Mouse (Mus musculus) limb, embryonic 10.5 days (tissue): ENCODE data around the gene Olfr73. TPM values are rescaled to one million over a fixed set of nuclear protein-coding genes. Genes with fewer than 3 reads are reported as not detected.
"Not testable (repeated sequence)": the region's sequence is repeated elsewhere in the genome, so short reads cannot be mapped to it uniquely, and the experiment has no call there.

Source experiments
- DNase-seq: peaks from one replicate; pipeline ENCODE4 v3.0.0-alpha.2; 2017; ENCODE audit warnings: low spot score
- H3K27ac ChIP-seq: fragments of 300-500 bp; sonication (generic); 2 replicates; pipeline ENCODE4 v1.5.1; 2016; ENCODE audit warnings: mild to moderate bottlenecking
- H3K27me3 ChIP-seq: fragments of 300-500 bp; sonication (generic); 2 replicates; pipeline ENCODE4 v1.6.1; 2016; ENCODE audit warnings: low read depth, mild to moderate bottlenecking; ENCODE audit not compliant: poor library complexity, severe bottlenecking
- H3K36me3 ChIP-seq: fragments of 300-500 bp; sonication (generic); 2 replicates; pipeline ENCODE4 v1.6.1; 2016; ENCODE audit warnings: mild to moderate bottlenecking, moderate library complexity
- H3K4me1 ChIP-seq: fragments of 300-500 bp; sonication (generic); 2 replicates; pipeline ENCODE4 v1.6.1; 2016
- H3K4me3 ChIP-seq: fragments of 300-500 bp; sonication (generic); 2 replicates; pipeline ENCODE4 v1.5.1; 2016; ENCODE audit warnings: mild to moderate bottlenecking, moderate library complexity
- H3K9me3 ChIP-seq: fragments of 300-500 bp; sonication (generic); replicated peaks from 2 replicates; pipeline ENCODE4 v1.6.1; 2016; ENCODE audit warnings: mild to moderate bottlenecking
- WGBS: fragments of 180-500 bp; shearing (Covaris S2); methylation state at CpG from one replicate; pipeline ENCODE4 v1.1.7; 2016; 5-methylcytosine and 5-hydroxymethylcytosine counted together
- polyA plus RNA-seq: library from polyadenylated mRNA; unstranded; fragments of >200 nt; fragmentation: Nextera tagmentation; extraction: Ambion mirVana; gene quantifications from 2 replicates; pipeline ENCODE4 v1.2.1, GENCODE M21; 2016

Olfr73 gene
- polyA plus RNA-seq, result 0.05 and 0.06 TPM in 2 replicates

DNA sequence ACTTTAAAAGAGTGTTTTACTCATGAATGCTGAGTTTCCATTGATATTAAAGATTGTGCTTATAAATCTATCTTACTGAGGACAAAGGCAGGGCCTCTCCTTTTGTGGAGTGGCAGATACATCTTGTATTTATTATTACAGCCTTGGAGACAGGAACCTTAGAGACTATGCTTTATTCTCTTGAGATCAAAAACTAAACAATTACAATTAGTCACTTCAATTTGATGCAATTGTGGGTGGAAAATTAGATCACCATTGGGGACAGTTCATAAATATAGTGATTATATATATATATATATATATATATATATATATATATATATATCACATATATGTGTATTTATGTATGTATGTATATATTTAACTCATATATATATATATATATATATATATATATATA lies at the start of gene Olfr73:
TSS of gene Olfr73 (minus strand) at position 101 of the 400 bp plus-strand sequence.
- H3K9me3 ChIP-seq, result no peaks in the 10 kb centered on the region
- H3K36me3 ChIP-seq, result no peaks in the 10 kb centered on the region
- DNase-seq, result no peak
- no peaks in the 10 kb centered on the region for H3K4me1 ChIP-seq
- H3K4me3 ChIP-seq, result no peak within 1 kb of the TSS
- no peak within 1 kb of the TSS for H3K27ac ChIP-seq
- no peaks in the 10 kb centered on the region for H3K27me3 ChIP-seq

DNA sequence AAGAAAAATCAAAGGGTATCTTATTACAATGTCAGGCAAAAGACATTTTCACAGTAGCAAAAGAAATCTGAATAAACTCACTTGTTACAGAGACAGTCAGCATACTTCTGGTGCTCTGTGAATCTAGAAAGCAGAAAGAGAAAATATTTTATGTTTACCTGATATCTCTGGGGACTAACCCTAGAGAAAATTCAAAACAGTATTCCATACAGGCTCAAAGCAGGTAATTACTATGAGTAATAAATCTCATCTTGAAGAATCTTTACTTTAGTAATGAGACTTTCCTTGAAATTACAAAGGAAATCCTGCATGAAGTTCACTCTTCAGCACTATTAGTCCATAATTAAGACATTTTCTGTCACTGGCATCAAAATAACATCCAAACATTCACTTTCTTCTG lies 34.2 kb upstream of the Olfr73 start, which contains the start of gene Olfr1163:
TSS of gene Olfr1163 (minus strand) at position 101 of the 400 bp plus-strand sequence.
- DNase-seq, result no peak
- Histone ChIP-seq H3K4me3 (no peak within 1 kb of the TSS), H3K9me3 (no peaks in the 10 kb centered on the region), H3K36me3 (no peaks in the 10 kb centered on the region), H3K4me1 (no peaks in the 10 kb centered on the region), H3K27me3 (no peaks in the 10 kb centered on the region), H3K27ac (no peak within 1 kb of the TSS)

DNA sequence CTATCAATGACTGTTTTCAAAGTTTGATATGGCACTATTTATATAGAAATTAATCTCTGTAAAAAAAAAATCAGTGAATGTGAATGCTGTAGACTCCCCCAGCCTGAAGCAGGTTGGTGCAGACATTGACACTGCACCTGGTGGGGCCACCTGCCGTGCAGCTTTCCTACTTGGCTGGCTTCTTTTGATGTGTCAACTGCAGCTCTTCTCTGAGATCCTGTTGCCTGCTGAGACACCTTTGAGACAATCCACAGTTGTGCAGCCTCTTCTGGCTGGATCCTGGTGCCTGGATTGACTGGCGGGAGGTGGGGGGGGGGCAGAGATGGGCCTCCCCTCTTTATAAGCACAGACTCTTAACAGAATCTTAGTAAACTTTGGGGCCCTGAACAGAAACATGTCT lies 26.1 kb upstream of the Olfr73 start:
- DNase-seq, result no peak
- H3K27me3 ChIP-seq, result no peaks in the 10 kb centered on the region
- H3K27ac ChIP-seq, result no peak overlapping the region
- no peaks in the 10 kb centered on the region for H3K36me3 ChIP-seq
- no peaks in the 10 kb centered on the region for H3K4me1 ChIP-seq
- 85% methylated on average over 2 of the region's 2 CpGs for WGBS
- H3K9me3 ChIP-seq, result no peaks in the 10 kb centered on the region
- no peak overlapping the region for H3K4me3 ChIP-seq

DNA sequence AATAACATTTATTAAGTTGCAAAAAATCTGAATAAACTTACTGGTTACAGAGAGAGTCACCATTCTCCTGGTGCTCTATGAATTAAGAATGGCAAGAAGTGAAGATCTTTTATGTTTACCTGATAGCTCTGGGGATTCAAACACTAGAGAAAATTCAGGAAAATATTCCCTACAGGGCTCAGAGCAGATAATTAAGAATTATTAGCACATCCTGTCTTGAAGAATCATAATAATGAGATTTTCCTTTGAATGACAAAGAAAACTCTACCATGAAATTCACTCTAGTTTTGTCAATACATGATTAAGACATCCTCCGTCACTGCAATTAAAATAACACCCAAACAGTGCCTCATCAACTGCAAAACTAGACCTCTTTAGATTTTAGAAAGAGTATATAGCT lies 13.5 kb upstream of the Olfr73 start, which contains the start of gene Olfr1162:
TSS of gene Olfr1162 (minus strand) at position 101 of the 400 bp plus-strand sequence.
- no peaks in the 10 kb centered on the region for H3K4me1 ChIP-seq
- no peaks in the 10 kb centered on the region for H3K27me3 ChIP-seq
- H3K4me3 ChIP-seq, result no peak within 1 kb of the TSS
- H3K36me3 ChIP-seq, result no peaks in the 10 kb centered on the region
- no peaks in the 10 kb centered on the region for H3K9me3 ChIP-seq
- no peak for DNase-seq
- no peak within 1 kb of the TSS for H3K27ac ChIP-seq
- WGBS, result 90% methylated on average over 1 of the region's 1 CpGs

DNA sequence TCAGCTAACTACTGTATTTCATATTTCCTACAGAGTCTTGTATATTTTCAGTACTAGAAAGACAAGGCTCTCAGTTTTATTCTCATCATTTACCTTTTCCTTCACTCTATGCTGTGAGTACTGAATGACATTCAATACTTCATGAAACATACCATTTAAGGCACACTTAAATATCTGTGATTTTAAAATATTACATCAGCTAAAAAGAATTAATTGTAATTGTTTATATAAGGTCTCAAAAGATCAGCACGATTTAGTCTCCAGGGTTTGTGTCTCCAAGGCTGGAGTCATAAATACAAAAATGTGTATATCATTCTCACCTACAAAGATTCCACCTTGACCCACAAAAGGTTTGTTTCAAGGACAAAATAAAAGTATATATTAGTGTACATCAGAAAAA lies 15.0 kb downstream of the Olfr73 start, which contains the start of gene Olfr1161:
TSS of gene Olfr1161 (plus strand) at position 301 of the 400 bp plus-strand sequence.
- H3K9me3 ChIP-seq, H3K4me3 ChIP-seq, H3K27me3 ChIP-seq, H3K4me1 ChIP-seq, H3K27ac ChIP-seq, H3K36me3 ChIP-seq, DNase-seq: not testable (repeated sequence)
- WGBS, result 87% methylated on average over 1 of the region's 1 CpGs

DNA sequence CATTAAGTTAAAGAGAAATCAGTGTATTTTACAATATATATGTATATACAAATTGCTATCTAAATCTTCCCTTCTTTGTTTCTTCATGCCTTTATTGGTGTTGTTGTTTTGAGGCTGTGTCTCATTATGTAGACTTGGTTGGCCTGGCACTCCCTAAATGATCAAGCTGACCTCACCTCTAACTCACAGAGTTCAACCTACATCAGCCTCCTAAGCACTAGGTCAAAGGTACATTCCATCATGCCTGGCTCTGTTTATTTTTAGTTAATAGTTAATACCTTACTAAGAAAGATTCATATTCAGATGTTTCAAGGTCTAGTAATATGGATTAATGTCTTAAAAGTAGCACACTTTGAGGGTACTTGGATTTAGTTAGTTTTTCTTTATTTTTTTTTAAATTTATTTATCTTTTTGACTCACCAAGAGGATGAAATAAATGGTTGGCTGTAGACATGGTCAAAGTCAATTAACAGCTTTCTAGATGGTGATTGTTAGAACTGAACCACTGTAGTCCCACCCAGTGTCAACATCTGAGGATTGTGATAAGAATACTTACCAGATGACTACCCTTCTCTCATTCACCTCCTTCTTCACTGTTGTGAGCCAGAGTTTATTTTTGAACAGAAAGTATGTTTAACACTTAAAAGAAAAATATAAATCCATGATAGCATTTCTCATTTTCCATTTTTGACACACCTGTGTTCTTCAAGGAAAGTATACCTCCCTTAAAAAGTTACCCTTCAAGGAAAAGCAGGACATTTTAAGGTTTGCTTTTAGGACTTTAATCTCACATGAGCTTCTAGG lies 29.8 kb downstream of the Olfr73 start, which contains the start of gene Olfr1160:
TSS of gene Olfr1160 (minus strand) at position 754 of the 804 bp plus-strand sequence.
- Histone ChIP-seq H3K4me3 (no peak within 1 kb of the TSS), H3K9me3 (no peaks in the 10 kb centered on the region), H3K27ac (no peak within 1 kb of the TSS), H3K27me3 (no peaks in the 10 kb centered on the region), H3K36me3 (no peaks in the 10 kb centered on the region), H3K4me1 (no peaks in the 10 kb centered on the region)
- no peak for DNase-seq

DNA sequence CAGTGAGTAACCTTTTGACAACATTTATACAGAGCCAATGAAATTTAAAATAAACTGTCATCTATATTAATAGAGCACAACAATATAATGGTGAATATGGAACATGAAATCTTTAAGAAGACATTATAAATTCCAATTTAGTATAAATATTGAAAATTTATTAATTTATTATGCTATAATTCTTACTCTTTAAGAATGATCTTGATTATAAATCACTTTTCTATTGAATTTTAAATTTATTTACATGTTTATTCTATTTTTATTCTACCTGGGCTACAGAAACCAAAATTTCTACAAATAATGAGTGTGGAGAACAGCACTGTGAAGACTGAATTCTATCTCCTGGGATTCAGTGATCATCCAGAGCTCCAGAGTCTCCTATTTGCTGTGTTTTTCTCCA lies 47.7 kb downstream of the Olfr73 start, which contains the start of gene Olfr1158:
TSS of gene Olfr1158 (plus strand) at position 301 of the 400 bp plus-strand sequence.
- no peaks in the 10 kb centered on the region for H3K36me3 ChIP-seq
- no peak within 1 kb of the TSS for H3K4me3 ChIP-seq
- no peaks in the 10 kb centered on the region for H3K4me1 ChIP-seq
- no peak within 1 kb of the TSS for H3K27ac ChIP-seq
- DNase-seq, result no peak
- no peaks in the 10 kb centered on the region for H3K27me3 ChIP-seq
- no peaks in the 10 kb centered on the region for H3K9me3 ChIP-seq

Other genes with a start within 250 kb of the Olfr73 start
- gene Olfr1143, start 237.1 kb downstream of the Olfr73 start, polyA plus RNA-seq, result not detected in 2 replicates
- not detected in 2 replicates for gene Olfr1145, start 227.9 kb downstream of the Olfr73 start, polyA plus RNA-seq
- gene Olfr1148, start 207.2 kb downstream of the Olfr73 start, polyA plus RNA-seq, result not detected in 2 replicates
- not detected in 2 replicates for gene Olfr1150-ps1, start 193.7 kb downstream of the Olfr73 start, polyA plus RNA-seq
- not detected in 2 replicates for gene Olfr1151, start 181.8 kb downstream of the Olfr73 start, polyA plus RNA-seq
- gene Olfr1152, start 171.2 kb downstream of the Olfr73 start, polyA plus RNA-seq, result 0.03 TPM in 1 of 2 replicates, not detected in the other
- gene Olfr1153, start 142.7 kb downstream of the Olfr73 start, polyA plus RNA-seq, result not detected in 2 replicates
- gene Olfr1154, start 132.5 kb downstream of the Olfr73 start, polyA plus RNA-seq, result not detected in 2 replicates
- not detected in 2 replicates for gene Olfr1155, start 92.6 kb downstream of the Olfr73 start, polyA plus RNA-seq
- gene Olfr1156, start 84.6 kb downstream of the Olfr73 start, polyA plus RNA-seq, result not detected in 2 replicates
- gene Olfr1157, start 69.4 kb downstream of the Olfr73 start, polyA plus RNA-seq, result not detected in 2 replicates
- gene Olfr74, start 63.0 kb downstream of the Olfr73 start, polyA plus RNA-seq, result not detected in 2 replicates
- not detected in 2 replicates for gene Olfr1158, start 47.6 kb downstream of the Olfr73 start, polyA plus RNA-seq
- gene Olfr1160, start 29.4 kb downstream of the Olfr73 start, polyA plus RNA-seq, result not detected in 2 replicates
- gene Olfr1161, start 14.9 kb downstream of the Olfr73 start, polyA plus RNA-seq, result not detected in 2 replicates
- gene Olfr1162, start 13.4 kb upstream of the Olfr73 start, polyA plus RNA-seq, result not detected in 2 replicates
- gene Olfr1163, start 34.1 kb upstream of the Olfr73 start, polyA plus RNA-seq, result not detected in 2 replicates
- gene Olfr1164, start 56.3 kb upstream of the Olfr73 start, polyA plus RNA-seq, result not detected in 2 replicates
- not detected in 2 replicates for gene Olfr1166, start 90.6 kb upstream of the Olfr73 start, polyA plus RNA-seq
- gene Olfr1167, start 117.5 kb upstream of the Olfr73 start, polyA plus RNA-seq, result not detected in 2 replicates
- not detected in 2 replicates for gene Olfr1168, start 144.2 kb upstream of the Olfr73 start, polyA plus RNA-seq
- gene Olfr1170, start 190.6 kb upstream of the Olfr73 start, polyA plus RNA-seq, result not detected in 2 replicates
- gene Olfr1173, start 242.2 kb upstream of the Olfr73 start, polyA plus RNA-seq, result not detected in 2 replicates